Mouse (Mus musculus): ENCODE measurements at regions not wholly inside any gene's neighbourhood (a gene's known extent, or its start where the extent isn't known, plus 50 kb on each side); places are given as distances from the start of the nearest gene placed in this dataset.

- Histone ChIP-seq H3K4me3 (ENCODE audit: insufficient read depth, low read length) (no peak overlapping the region), H3K27ac (ENCODE audit: insufficient read depth, low read length) (no peak overlapping the region), H3K4me1 (ENCODE audit: control insufficient read depth, insufficient read depth, low read length) (no peaks in the 10 kb centered on the region)
- TF ChIP-seq CTCF (IDR thresholded peaks at IDR 0.05; ENCODE audit: borderline replicate concordance, insufficient read depth, low read length) (no peak), POLR2A (IDR thresholded peaks at IDR 0.05; ENCODE audit: low read depth, low read length) (no peak)
Observed at GRCm38 (mm10) chr6:31250526-31250925, 148.0 kb upstream of the Mkln1 start.

GRCm38 (mm10) chr6:31253251-31253935, 145.1 kb upstream of the Mkln1 start:
- H3K27ac ChIP-seq (ENCODE audit: insufficient read depth, low read length) = no peak overlapping the region
- TF ChIP-seq POLR2A (IDR thresholded peaks at IDR 0.05; ENCODE audit: low read depth, low read length) (no peak), CTCF (IDR thresholded peaks at IDR 0.05; ENCODE audit: borderline replicate concordance, insufficient read depth, low read length) (no peak)
- no peak overlapping the region for H3K4me3 ChIP-seq (ENCODE audit: insufficient read depth, low read length)
- H3K4me1 ChIP-seq (ENCODE audit: control insufficient read depth, insufficient read depth, low read length) = no peaks in the 10 kb centered on the region

GRCm38 (mm10) chr6:31260645-31261345, 137.7 kb upstream of the Mkln1 start:
- no peak overlapping the region for H3K4me3 ChIP-seq (ENCODE audit: insufficient read depth, low read length)
- H3K27ac ChIP-seq (ENCODE audit: insufficient read depth, low read length) = no peak overlapping the region
- TF ChIP-seq CTCF (IDR thresholded peaks at IDR 0.05; ENCODE audit: borderline replicate concordance, insufficient read depth, low read length) (no peak), POLR2A (IDR thresholded peaks at IDR 0.05; ENCODE audit: low read depth, low read length) (no peak)
- H3K4me1 ChIP-seq (ENCODE audit: control insufficient read depth, insufficient read depth, low read length) = no peaks in the 10 kb centered on the region

GRCm38 (mm10) chr6:31261797-31262540, 136.6 kb upstream of the Mkln1 start:
- Histone ChIP-seq H3K27ac (ENCODE audit: insufficient read depth, low read length) (no peak overlapping the region), H3K4me3 (ENCODE audit: insufficient read depth, low read length) (no peak overlapping the region), H3K4me1 (ENCODE audit: control insufficient read depth, insufficient read depth, low read length) (no peaks in the 10 kb centered on the region)
- TF ChIP-seq CTCF (IDR thresholded peaks at IDR 0.05; ENCODE audit: borderline replicate concordance, insufficient read depth, low read length) = no peak
- TF ChIP-seq POLR2A (IDR thresholded peaks at IDR 0.05; ENCODE audit: low read depth, low read length) = no peak

- no peak for TF ChIP-seq POLR2A (IDR thresholded peaks at IDR 0.05; ENCODE audit: low read depth, low read length)
- TF ChIP-seq CTCF (IDR thresholded peaks at IDR 0.05; ENCODE audit: borderline replicate concordance, insufficient read depth, low read length) = no peak
- H3K4me1 ChIP-seq (ENCODE audit: control insufficient read depth, insufficient read depth, low read length) = no peaks in the 10 kb centered on the region
- no peak overlapping the region for H3K4me3 ChIP-seq (ENCODE audit: insufficient read depth, low read length)
- H3K27ac ChIP-seq (ENCODE audit: insufficient read depth, low read length) = no peak overlapping the region
Observed at GRCm38 (mm10) chr6:31262651-31263050, 135.9 kb upstream of the Mkln1 start.

GRCm38 (mm10) chr6:31263821-31264220, 134.7 kb upstream of the Mkln1 start:
- no peak for TF ChIP-seq POLR2A (IDR thresholded peaks at IDR 0.05; ENCODE audit: low read depth, low read length)
- TF ChIP-seq CTCF (IDR thresholded peaks at IDR 0.05; ENCODE audit: borderline replicate concordance, insufficient read depth, low read length) = no peak
- Histone ChIP-seq H3K4me3 (ENCODE audit: insufficient read depth, low read length) (no peak overlapping the region), H3K27ac (ENCODE audit: insufficient read depth, low read length) (no peak overlapping the region), H3K4me1 (ENCODE audit: control insufficient read depth, insufficient read depth, low read length) (no peaks in the 10 kb centered on the region)

- H3K27ac ChIP-seq (ENCODE audit: insufficient read depth, low read length) = no peak overlapping the region
- no peak for TF ChIP-seq CTCF (IDR thresholded peaks at IDR 0.05; ENCODE audit: borderline replicate concordance, insufficient read depth, low read length)
- TF ChIP-seq POLR2A (IDR thresholded peaks at IDR 0.05; ENCODE audit: low read depth, low read length) = no peak
- no peak overlapping the region for H3K4me3 ChIP-seq (ENCODE audit: insufficient read depth, low read length)
- no peaks in the 10 kb centered on the region for H3K4me1 ChIP-seq (ENCODE audit: control insufficient read depth, insufficient read depth, low read length)
Observed at GRCm38 (mm10) chr6:31266441-31267040, 132.0 kb upstream of the Mkln1 start.

- Histone ChIP-seq H3K4me1 (ENCODE audit: control insufficient read depth, insufficient read depth, low read length) (peaks cover 3% of the 10 kb centered on the region; the same call in 1 of the 2 replicates), H3K27ac (ENCODE audit: insufficient read depth, low read length) (no peak overlapping the region), H3K4me3 (ENCODE audit: insufficient read depth, low read length) (no peak overlapping the region)
- TF ChIP-seq CTCF (IDR thresholded peaks at IDR 0.05; ENCODE audit: borderline replicate concordance, insufficient read depth, low read length) (no peak), POLR2A (IDR thresholded peaks at IDR 0.05; ENCODE audit: low read depth, low read length) (no peak)
Observed at GRCm38 (mm10) chr6:31268057-31268456, 130.5 kb upstream of the Mkln1 start.

- Histone ChIP-seq H3K4me1 (ENCODE audit: control insufficient read depth, insufficient read depth, low read length) (peaks cover 3% of the 10 kb centered on the region; the same call in 1 of the 2 replicates), H3K4me3 (ENCODE audit: insufficient read depth, low read length) (no peak overlapping the region), H3K27ac (ENCODE audit: insufficient read depth, low read length) (no peak overlapping the region)
- no peak for TF ChIP-seq POLR2A (IDR thresholded peaks at IDR 0.05; ENCODE audit: low read depth, low read length)
- no peak for TF ChIP-seq CTCF (IDR thresholded peaks at IDR 0.05; ENCODE audit: borderline replicate concordance, insufficient read depth, low read length)
Observed at GRCm38 (mm10) chr6:31273816-31274215, 124.7 kb upstream of the Mkln1 start.
